Mouse (Mus musculus) kidney, postnatal 4 days (tissue): ENCODE data around the gene Zfp748.
A peak's percentile ranks its signal among the peaks of the same experiment; 100 is the strongest.

Experiments used
- DNase-seq, 2 experiments: peaks; one replicate each; pipeline ENCODE4 v3.0.0; 2021; ENCODE audit warnings: mixed read lengths in 2 of 2

Zfp748 gene

GRCm38 (mm10) chr13:67553730-67554129 lies at the start of gene Zfp748:
Zfp748 (minus strand) TSS chr13:67553830.
- no peak for DNase-seq

DNA sequence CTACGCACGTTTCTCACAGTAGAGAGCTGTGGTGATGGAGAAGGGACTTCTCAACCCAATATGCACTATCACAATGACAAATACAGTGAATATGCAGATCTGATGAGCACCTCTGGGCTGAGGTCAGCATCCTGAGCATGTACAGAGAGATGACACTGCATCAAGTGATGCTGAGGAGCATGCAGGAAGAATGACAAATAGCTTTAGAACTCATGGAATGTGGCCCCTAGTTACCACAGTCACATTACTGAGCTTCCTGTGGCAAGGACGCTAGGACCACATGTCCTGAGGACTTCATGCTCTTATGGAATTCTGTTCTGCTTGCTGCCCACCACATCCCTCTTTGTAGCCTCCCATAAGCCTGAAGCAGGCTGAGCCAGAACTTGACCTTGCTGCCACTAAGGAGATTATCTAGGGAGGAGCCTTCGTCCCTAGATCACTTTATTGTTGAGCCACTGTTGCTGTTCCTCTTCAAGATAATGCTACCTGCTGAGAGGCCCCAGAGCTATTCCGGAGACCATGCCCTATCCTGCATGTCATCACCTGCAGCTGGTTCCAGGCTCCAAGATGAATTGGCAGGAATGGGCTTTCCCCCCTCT lies 19.1 kb upstream of the Zfp748 start:
- DNase-seq, result no peak

- DNase-seq, result peak; percentile 84 to 90
These were observed 904 bp downstream of the Zfp748 start for GRCm38 (mm10) chr13:67552505-67553346.

DNA sequence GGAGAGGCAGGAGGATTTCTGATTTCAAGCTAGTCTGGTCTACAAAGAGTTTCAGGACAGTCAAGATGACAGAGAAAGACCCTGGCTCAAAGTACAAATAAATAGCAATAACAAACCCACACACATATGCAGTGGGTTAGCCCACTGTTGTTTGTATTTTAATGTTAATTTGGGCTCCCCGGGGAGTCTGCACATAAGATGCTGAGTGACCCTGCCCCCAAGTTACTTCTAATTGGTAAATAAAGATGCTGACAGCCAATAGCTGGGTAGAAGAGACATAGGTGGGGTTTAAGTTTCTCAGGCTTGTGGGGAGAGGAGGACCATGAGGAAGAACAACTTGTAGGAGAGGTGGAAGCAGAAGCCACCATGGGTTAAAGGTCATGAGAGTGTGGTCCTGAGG lies 7.7 kb downstream of the Zfp748 start:
- DNase-seq, result no peak

DNA sequence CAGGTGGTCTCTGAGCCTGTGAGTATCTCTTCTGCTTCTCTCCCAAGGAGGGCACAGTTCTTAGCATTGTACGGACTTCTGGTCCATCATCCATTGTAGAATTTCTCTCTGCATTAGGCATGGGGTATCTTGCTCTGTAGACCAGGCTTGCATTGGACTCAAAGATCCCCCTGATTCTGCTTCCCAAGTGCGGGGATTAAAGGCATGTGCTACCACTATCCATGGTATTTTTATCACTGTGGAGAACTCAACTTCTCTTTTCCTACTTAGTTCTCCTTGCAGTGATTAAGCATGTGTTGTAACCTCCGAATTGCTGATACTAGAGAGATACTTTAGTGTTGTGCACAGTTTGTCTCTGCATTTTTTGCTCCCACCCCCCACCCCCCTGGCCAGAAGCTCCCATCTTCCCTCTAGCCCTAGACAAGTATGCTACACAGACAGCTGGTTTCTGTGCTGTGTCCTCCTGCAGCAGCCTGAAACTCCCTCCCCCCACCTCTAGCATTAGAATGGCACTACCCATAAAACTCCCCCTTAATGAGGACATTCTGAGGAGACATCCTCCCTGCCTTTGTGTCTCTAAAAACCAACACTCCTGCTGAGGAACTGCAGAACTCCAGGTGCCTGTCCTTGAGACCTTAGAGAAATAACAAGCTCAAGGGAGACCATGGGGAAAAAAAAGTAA lies 26.4 kb downstream of the Zfp748 start:
- no peak for DNase-seq

DNA sequence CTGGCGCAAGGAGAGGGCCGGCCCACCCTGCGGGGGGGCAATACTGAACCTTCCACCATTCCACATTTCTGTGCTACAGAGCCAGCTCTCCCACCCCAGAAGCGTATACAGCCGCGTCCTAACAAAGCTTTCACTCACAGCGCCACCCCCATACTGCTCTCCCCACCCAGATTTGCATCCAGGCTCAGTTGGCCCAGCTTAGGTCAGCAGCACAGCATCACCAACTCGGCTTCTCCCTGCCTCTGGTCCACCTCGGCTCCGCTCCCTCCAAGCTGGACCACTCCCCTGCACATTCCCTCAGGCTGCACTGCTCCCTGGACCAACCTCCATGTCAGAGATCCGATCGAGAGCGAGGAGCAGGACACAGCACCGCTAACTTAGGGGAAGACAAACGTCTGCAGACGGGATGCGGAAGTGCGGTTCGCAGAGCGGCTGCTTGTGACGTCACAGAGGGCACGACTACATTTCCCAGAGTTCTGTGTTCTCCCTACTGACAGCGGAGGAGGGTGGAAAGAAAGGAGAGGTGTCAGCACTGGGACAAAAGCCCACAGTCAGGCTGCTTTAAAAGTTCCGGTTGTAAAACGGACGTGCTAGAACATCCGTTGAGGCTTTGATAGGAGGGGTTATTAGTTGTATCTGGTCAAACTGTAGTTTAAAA lies 27.7 kb downstream of the Zfp748 start, which contains the start of the genes Gm26965 and Zfp87:
Gene Gm26965, minus strand, starts transcription at position 399 of the 658 bp plus-strand sequence.
Gene Zfp87, minus strand, starts transcription at position 425 of the 658 bp plus-strand sequence.
- DNase-seq, result peak; percentile 93 to 95

- no peak for DNase-seq
These were observed 52.7 kb downstream of the Zfp748 start for GRCm38 (mm10) chr13:67500908-67501307.

DNA sequence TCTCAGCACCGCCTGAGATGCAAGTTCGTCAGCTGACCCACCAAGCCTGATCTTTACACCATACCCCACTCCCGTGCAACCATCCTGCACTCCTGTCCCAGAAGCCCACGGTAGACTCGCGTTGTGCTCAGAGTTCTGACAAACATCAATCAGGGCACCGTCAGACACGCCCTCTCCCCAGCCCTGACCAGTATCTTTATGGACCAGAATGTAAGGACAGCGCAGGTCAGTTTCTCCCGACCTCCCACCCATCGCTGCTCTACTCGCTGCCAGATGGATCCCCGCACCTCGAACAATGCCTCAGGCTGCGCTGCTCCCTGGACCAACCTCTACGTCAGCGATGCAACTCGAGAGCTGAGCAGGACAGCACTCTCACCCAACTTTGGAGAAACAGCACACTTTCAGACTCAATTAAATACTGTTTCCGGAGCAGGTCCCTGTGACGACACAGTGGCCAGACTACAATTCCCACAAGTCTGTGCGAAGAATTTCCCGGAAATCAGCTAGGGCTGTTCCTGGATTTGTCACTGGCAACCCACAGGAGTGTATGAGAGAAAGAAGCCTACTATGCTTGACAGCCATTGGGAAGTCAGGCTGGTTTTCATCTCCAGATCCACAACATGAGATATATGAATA lies 53.4 kb downstream of the Zfp748 start, which contains the start of gene Zfp58:
Gene Zfp58, minus strand, starts transcription at position 472 of the 636 bp plus-strand sequence.
- DNase-seq, result peak; percentile 82 to 86

DNA sequence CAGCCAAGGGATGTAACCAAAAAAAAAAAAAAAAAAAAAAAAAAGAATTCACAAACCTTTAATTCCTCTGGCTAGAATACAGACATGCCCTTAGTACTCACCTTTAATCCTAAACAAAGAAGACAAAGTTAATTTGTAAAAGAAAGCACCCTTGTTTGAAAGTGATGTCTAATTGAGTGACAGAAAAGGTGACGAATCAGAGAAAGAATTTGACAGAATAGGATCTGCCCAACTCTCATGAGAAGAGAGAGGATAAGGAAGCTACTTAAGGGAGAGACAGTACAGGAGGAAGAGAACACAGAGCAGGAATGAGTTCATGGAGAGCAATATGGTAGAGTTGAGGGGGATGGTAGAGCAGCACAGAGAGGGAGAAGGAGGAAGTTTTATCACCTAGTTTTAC lies 58.0 kb downstream of the Zfp748 start:
- no peak for DNase-seq
